Mouse (Mus musculus) hindbrain, embryonic 14.5 days (tissue): Measurements from ENCODE around the gene Ltf. TPM values are rescaled to one million over a fixed set of nuclear protein-coding genes. Genes with fewer than 3 reads are reported as not detected.

Experiments
- ATAC-seq: fragments of 200-750 bp; cut with Nextera tagmentation; 2 replicates; pipeline ENCODE4 v1.8.0; 2017; ENCODE audit warnings: moderate number of reproducible peaks, mild to moderate bottlenecking, moderate TSS enrichment, moderate library complexity; ENCODE audit not compliant: low FRiP score
- DNase-seq: peaks from one replicate; pipeline ENCODE4 v3.0.0-alpha.2; 2015; ENCODE audit warnings: low spot score
- H3K27ac ChIP-seq: fragments of 300-500 bp; sonication (generic); 2 replicates; pipeline ENCODE4 v1.5.1; 2014; ENCODE audit warnings: mild to moderate bottlenecking, moderate library complexity
- H3K27me3 ChIP-seq: fragments of 300-500 bp; sonication (generic); 2 replicates; pipeline ENCODE4 v1.6.1; 2014; ENCODE audit warnings: mild to moderate bottlenecking, low read length, mixed read lengths; ENCODE audit not compliant: control insufficient read depth, insufficient read depth
- H3K36me3 ChIP-seq: fragments of 300-500 bp; sonication (generic); replicated peaks from 2 replicates; pipeline ENCODE4 v1.6.1; 2014; ENCODE audit not compliant: control insufficient read depth, insufficient read depth
- H3K4me1 ChIP-seq: fragments of 300-500 bp; sonication (generic); replicated peaks from 2 replicates; pipeline ENCODE4 v1.6.1; 2014; ENCODE audit warnings: antibody characterized with exemption, low read length, mixed read lengths; ENCODE audit not compliant: control insufficient read depth, insufficient read depth
- H3K4me2 ChIP-seq: fragments of 300-500 bp; sonication (generic); replicated peaks from 2 replicates; pipeline ENCODE4 v1.6.1; 2014; ENCODE audit warnings: mild to moderate bottlenecking, moderate library complexity
- H3K4me3 ChIP-seq: fragments of 300-500 bp; sonication (generic); replicated peaks from 2 replicates; pipeline ENCODE4 v1.5.1; 2014; ENCODE audit warnings: mild to moderate bottlenecking, low read length
- H3K9ac ChIP-seq: fragments of 300-500 bp; sonication (generic); 2 replicates; pipeline ENCODE4 v1.6.1; 2014
- H3K9me3 ChIP-seq: fragments of 300-500 bp; sonication (generic); 2 replicates; pipeline ENCODE4 v1.6.1; 2016; ENCODE audit warnings: low read length; ENCODE audit not compliant: control insufficient read depth
- WGBS: fragments of 180-500 bp; shearing (Covaris S2); extraction: QIAGEN DNeasy Blood & Tissue Kit; methylation state at CpG from one replicate; pipeline ENCODE4 v1.1.7; 2014; 5-methylcytosine and 5-hydroxymethylcytosine counted together
- polyA plus RNA-seq: library from polyadenylated mRNA; unstranded; fragments of >200 nt; fragmentation: Nextera tagmentation; extraction: Ambion mirVana; gene quantifications from 2 replicates; pipeline ENCODE4 v1.2.1, GENCODE M21; 2014

Gene Ltf
- polyA plus RNA-seq: 1.1 and 1.7 TPM in 2 replicates

DNA sequence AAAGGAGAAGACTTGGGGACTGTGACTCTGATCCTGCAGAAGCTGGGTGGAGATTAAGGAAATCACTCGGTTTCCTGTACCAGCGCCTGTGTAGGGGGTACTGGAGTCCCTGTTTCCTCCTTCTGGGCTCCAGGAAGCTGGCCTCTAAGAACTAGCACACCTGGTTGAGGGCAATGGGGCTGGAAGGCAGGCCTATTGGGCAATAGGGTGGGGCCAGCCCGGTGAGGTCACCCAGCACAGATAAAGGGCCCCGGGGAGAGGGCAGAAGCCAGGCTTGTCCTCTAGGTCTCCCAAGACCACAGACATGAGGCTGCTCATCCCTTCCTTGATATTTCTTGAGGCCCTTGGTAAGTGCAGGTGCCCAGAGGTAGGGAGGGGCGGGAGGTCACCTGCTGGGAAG, at the start of gene Ltf:
Ltf (plus strand) TSS at position 250 of the 400 bp plus-strand sequence.
- Histone ChIP-seq H3K4me3 (no peak within 1 kb of the TSS), H3K36me3 (no peaks in the 10 kb centered on the region), H3K4me2 (no peak within 1 kb of the TSS), H3K4me1 (no peaks in the 10 kb centered on the region), H3K27ac (no peak within 1 kb of the TSS), H3K9ac (no peak within 1 kb of the TSS), H3K9me3 (no peaks in the 10 kb centered on the region), H3K27me3 (no peaks in the 10 kb centered on the region)
- no peak for DNase-seq
- WGBS: 88% methylated on average over 5 of the region's 5 CpGs
- ATAC-seq: no peak

DNA sequence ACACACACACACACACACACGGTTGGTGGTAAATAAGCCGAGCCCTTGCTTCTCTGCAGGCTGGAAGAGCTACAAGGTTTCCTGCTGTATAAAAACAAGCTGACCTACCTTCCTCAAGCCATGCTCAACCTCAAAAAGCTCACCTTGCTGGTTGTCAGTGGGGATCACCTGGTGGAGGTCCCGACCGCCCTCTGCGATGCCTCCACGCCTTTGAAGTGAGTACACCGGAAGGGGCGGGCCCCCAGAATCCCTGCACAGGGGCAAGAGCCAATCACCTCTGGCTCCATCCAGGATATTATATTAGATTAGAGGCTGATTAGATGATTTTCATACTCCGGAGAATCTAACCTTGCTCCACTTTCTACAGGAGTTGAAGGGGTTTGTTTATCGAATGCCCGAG, 39.7 kb upstream of the Ltf start:
- no peak for ATAC-seq
- Histone ChIP-seq H3K27me3 (no peaks in the 10 kb centered on the region), H3K27ac (no peak overlapping the region), H3K4me2 (no peak overlapping the region), H3K36me3 (no peaks in the 10 kb centered on the region), H3K9me3 (no peaks in the 10 kb centered on the region), H3K4me1 (no peaks in the 10 kb centered on the region), H3K4me3 (no peak overlapping the region), H3K9ac (no peak overlapping the region)
- 95% methylated on average over 11 of the region's 11 CpGs for WGBS
- no peak for DNase-seq

DNA sequence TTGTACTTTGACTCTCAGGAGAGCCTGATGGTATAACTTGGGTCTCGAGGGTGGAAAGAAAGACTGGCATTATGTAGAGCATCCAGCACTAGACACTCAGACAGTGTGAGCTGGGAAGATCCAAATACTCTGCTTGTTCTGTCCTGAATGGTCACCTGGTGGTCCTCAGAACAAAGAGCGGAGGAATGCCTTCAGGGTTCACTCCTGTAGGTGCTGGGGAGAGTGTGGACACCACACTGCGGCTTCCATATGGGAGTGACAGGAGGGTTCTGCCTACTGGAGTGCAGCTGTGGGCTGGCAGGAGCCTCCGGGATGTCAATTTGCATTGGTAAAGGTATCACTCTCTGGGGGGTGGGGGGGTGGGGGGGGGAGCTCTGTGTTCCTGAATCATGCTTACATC, 36.7 kb upstream of the Ltf start:
- Histone ChIP-seq H3K4me3 (no peak overlapping the region), H3K4me1 (no peaks in the 10 kb centered on the region), H3K27ac (no peak overlapping the region), H3K36me3 (no peaks in the 10 kb centered on the region), H3K9ac (no peak overlapping the region), H3K4me2 (no peak overlapping the region), H3K9me3 (no peaks in the 10 kb centered on the region), H3K27me3 (no peaks in the 10 kb centered on the region)
- DNase-seq: no peak
- ATAC-seq: no peak
- 54% methylated on average over 4 of the region's 4 CpGs for WGBS

DNA sequence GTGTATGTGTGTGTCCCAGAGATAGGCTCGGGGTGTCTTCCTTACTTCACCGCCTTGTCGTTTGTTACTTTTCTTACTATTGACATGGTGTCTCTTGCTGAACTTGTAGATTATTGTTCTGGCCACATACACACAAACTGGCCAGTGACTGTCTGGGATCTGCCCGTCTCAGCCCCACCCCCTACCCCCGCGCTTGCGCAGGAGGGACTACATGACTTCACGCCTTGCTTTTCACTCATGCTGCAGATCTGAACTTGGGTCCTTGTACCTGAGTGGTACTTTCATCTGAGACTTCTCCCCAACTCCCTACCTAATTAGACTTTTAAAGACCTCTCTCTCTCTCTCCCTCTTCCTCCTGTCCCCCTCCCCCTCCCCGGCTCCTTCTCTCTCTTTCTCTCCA, 35.0 kb upstream of the Ltf start:
- no peak overlapping the region for H3K27ac ChIP-seq
- no peaks in the 10 kb centered on the region for H3K27me3 ChIP-seq
- no peak for ATAC-seq
- H3K9me3 ChIP-seq: no peaks in the 10 kb centered on the region
- H3K4me3 ChIP-seq: no peak overlapping the region
- H3K9ac ChIP-seq: no peak overlapping the region
- H3K4me2 ChIP-seq: no peak overlapping the region
- H3K4me1 ChIP-seq: no peaks in the 10 kb centered on the region
- H3K36me3 ChIP-seq: no peaks in the 10 kb centered on the region
- whole genome bisulfite sequencing: 94% methylated on average over 9 of the region's 9 CpGs
- no peak for DNase-seq

DNA sequence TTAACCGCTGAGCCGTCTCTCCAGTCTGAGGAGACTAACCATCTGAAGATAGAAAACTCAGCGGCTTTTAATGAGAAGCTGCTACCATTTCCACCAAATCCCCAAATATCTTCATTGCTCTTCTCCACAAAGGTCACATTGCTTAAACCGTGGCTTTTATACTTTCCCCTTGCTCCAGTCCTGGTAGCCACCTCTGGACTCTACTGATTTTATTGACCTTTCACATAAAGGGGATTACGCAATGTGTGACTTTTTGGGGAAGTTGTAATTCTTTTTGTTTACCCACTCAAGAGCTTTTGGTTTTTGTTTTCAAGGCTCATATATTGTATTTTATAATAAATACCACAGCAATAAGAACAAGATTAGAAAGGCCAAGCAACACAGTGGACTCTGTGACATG, 33.5 kb upstream of the Ltf start:
- H3K4me3 ChIP-seq: no peak overlapping the region

DNA sequence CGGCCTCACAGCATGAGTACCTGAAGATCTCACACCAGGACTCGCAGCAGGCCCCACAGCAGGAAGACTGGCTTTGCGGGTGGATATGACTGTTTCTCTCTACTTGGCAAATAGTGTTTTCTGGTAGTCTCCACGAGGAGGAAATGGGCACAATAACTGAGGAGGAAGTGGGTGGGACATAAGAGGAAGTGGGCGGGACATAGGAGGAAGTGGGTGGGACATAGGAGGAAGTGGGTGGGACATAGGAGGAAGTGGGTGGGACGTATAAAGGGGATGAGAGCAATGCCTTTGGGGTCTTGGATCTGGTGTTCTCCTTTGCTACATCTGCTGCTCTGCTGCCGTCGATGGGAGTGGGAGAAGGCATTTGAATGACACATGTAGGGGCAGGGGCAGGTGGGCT, 33.1 kb upstream of the Ltf start:
- H3K27me3 ChIP-seq: no peaks in the 10 kb centered on the region
- 90% methylated on average over 8 of the region's 8 CpGs for WGBS
- no peaks in the 10 kb centered on the region for H3K36me3 ChIP-seq
- DNase-seq (no peak), ATAC-seq (no peak)
- no peak overlapping the region for H3K9ac ChIP-seq
- H3K27ac ChIP-seq: no peak overlapping the region
- H3K4me2 ChIP-seq: no peak overlapping the region
- H3K4me3 ChIP-seq: no peak overlapping the region
- no peaks in the 10 kb centered on the region for H3K9me3 ChIP-seq
- no peaks in the 10 kb centered on the region for H3K4me1 ChIP-seq

More for the DNA sequence above, 33.5 kb upstream of the Ltf start:
- H3K4me2 ChIP-seq: no peak overlapping the region
- H3K9ac ChIP-seq: no peak overlapping the region
- no peak overlapping the region for H3K27ac ChIP-seq
- 94% methylated on average over 5 of the region's 5 CpGs for WGBS
- no peaks in the 10 kb centered on the region for H3K36me3 ChIP-seq
- ATAC-seq: no peak
- no peaks in the 10 kb centered on the region for H3K4me1 ChIP-seq
- H3K27me3 ChIP-seq: no peaks in the 10 kb centered on the region
- DNase-seq: no peak
- H3K9me3 ChIP-seq: no peaks in the 10 kb centered on the region

DNA sequence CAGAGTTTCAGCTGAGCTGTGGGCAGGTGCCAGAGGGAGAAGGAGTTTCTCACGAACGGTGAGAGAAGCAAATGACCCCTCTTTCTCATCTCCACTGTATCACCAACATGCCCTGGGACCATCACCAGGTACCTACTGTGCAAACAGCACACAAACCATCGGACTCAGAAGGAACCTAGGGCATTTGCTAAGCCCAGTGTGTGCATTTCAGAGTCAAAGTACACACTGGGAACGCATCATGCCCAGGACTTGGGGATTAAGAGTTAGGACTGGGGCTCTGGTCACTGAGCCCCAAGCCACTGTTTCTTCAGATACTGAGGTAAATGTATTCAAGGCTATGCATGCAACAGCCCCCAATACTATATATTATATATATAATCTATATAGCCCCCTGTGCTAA, 31.7 kb upstream of the Ltf start:
- no peak overlapping the region for H3K27ac ChIP-seq
- ATAC-seq: no peak
- H3K27me3 ChIP-seq: no peaks in the 10 kb centered on the region
- no peak overlapping the region for H3K4me3 ChIP-seq
- H3K36me3 ChIP-seq: no peaks in the 10 kb centered on the region
- H3K9ac ChIP-seq: no peak overlapping the region
- 85% methylated on average over 4 of the region's 4 CpGs for WGBS
- no peak for DNase-seq
- H3K4me1 ChIP-seq: no peaks in the 10 kb centered on the region
- H3K4me2 ChIP-seq: no peak overlapping the region
- no peaks in the 10 kb centered on the region for H3K9me3 ChIP-seq

DNA sequence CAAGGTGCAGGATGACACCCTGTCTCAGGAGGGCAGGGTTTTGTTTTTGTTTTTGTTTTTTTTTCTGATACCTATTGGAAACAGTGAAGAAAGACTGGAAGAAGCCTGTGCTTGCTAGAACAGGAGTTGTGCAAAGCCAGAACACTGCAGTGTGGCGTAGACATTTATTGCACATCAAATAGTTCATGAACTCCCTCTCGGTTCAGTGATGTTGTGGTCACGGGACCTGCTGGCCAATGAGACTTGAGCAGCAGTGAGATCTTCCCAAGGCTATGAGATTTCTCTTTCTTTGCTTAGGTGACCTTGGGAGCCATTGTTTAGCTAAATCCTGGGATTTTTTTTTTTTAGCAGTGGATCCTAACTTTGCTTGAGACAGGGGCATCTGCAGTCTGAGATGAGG, 31.0 kb upstream of the Ltf start:
- ATAC-seq (no peak), DNase-seq (no peak)
- H3K4me1 ChIP-seq: no peaks in the 10 kb centered on the region
- H3K9me3 ChIP-seq: no peaks in the 10 kb centered on the region
- H3K4me3 ChIP-seq: no peak overlapping the region
- H3K36me3 ChIP-seq: no peaks in the 10 kb centered on the region
- H3K4me2 ChIP-seq: no peak overlapping the region
- H3K9ac ChIP-seq: no peak overlapping the region
- no peaks in the 10 kb centered on the region for H3K27me3 ChIP-seq
- WGBS: 93% methylated on average over 3 of the region's 3 CpGs
- H3K27ac ChIP-seq: no peak overlapping the region

DNA sequence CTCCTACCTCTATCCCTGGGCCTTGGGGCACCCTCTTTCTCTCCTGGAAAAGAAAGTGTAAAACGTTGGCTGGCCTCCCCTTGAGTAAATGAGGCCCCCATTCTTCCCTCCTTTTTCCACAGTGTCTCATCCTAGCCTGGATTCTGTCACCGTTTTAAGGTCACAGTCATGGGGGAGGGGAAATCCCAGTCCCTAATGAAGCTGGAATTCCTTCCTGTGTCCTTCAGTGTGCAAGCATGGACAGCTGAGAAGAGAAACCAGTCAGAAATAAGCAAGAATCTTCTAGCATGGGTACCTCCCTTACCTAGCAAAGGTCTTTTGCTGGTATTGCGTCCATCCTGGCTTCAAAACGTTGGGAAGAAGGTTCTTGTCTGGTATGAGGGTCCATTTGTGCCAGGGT, 29.9 kb upstream of the Ltf start:
- WGBS: 60% methylated on average over 4 of the region's 4 CpGs
- ATAC-seq (no peak), DNase-seq (no peak)
- no peak overlapping the region for H3K4me2 ChIP-seq
- no peaks in the 10 kb centered on the region for H3K27me3 ChIP-seq
- no peaks in the 10 kb centered on the region for H3K4me1 ChIP-seq
- no peak overlapping the region for H3K27ac ChIP-seq
- no peaks in the 10 kb centered on the region for H3K9me3 ChIP-seq
- no peak overlapping the region for H3K9ac ChIP-seq
- no peak overlapping the region for H3K4me3 ChIP-seq
- H3K36me3 ChIP-seq: no peaks in the 10 kb centered on the region

DNA sequence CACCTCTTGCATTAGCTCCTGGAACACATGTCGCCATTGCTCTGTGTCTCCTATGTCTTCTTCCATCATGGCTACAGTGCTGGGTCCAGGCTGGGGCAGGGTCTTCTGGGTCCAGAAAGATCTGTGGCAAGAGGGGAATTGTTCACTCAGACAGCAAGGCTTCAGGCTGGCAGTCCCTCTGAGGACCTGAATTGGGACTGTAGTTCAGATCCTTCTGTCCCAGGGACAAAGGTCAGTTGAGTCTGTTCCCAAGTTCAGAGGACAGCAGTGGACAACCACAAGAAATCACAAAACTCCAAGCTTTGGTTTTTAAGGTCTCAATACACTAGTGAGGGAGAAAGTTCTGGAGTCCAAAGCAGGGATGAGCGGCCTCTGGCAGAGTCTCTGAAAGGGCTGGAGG, 29.5 kb upstream of the Ltf start:
- no peak for DNase-seq
- H3K36me3 ChIP-seq: no peaks in the 10 kb centered on the region
- H3K9ac ChIP-seq: no peak overlapping the region
- no peak overlapping the region for H3K27ac ChIP-seq
- H3K4me2 ChIP-seq: no peak overlapping the region
- H3K4me1 ChIP-seq: no peaks in the 10 kb centered on the region
- no peak overlapping the region for H3K4me3 ChIP-seq
- no peak for ATAC-seq
- no peaks in the 10 kb centered on the region for H3K9me3 ChIP-seq
- 88% methylated on average over 2 of the region's 2 CpGs for WGBS
- H3K27me3 ChIP-seq: no peaks in the 10 kb centered on the region
